Comparison of ENCODE assay signal across 17 mouse cellular contexts in the genomic region with DNA sequence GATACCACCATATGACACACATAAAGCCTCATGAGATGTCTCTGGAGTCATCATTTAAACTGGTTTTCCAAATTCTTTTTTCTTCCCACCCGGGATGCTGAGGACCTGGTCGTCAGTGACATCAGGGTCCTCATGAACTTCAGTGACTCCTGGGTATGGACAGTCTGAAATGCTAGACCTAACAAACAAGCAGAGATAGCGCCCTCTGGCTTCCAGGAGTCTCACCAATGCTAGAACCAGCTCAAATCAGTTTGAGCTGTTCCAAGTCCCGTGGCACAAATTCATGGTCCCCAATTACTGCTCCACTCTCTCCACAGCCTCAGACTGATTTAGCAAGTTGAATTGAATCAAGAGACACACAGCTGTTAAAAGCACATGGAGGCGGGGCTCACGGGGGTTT. TPM values are rescaled to one million over a fixed set of nuclear protein-coding genes. Genes with fewer than 3 reads are reported as not detected.
DNase-seq lines count a peak whose midpoint lies in the region; ATAC-seq and TF ChIP-seq lines count a peak whose summit lies in the region.
"Had no signal": no experiment of that assay in that cellular context is flagged by ENCODE, and none has a peak within 500 bp of the region (broad histone marks: within the 10 kb centered on the region; RNA-seq: fewer than 3 reads in every experiment).

No protein-coding gene starts in this region.

- no peak overlapping the region for H3K4me3 ChIP-seq in midbrain, postnatal 0 days (ENCODE audit: low read depth, low read length)
- H3K4me3 ChIP-seq in midbrain, embryonic 16.5 days (ENCODE audit: low read depth, low read length) = no peak overlapping the region
- H3K4me3 ChIP-seq: liver, embryonic 12.5 days; midbrain, embryonic 12.5 days had no signal

- H3K4me1 ChIP-seq in midbrain, postnatal 0 days (ENCODE audit: insufficient read depth, low read length) = no peaks in the 10 kb centered on the region
- H3K4me1 ChIP-seq in midbrain, embryonic 16.5 days (ENCODE audit: control insufficient read depth, insufficient read depth, low read length) = no peaks in the 10 kb centered on the region; the same call in 1 of the 2 replicates
- H3K4me1 ChIP-seq: liver, embryonic 12.5 days; midbrain, embryonic 12.5 days had no signal

- CTCF ChIA-PET in Patski (lab: Charles Lee) = no interaction called here

- no peaks in the 10 kb centered on the region for H3K27me3 ChIP-seq in midbrain, postnatal 0 days (ENCODE audit: insufficient read depth, low read length)
- H3K27me3 ChIP-seq in midbrain, embryonic 16.5 days (ENCODE audit: control insufficient read depth, insufficient read depth, low read depth, low read length) = no peaks in the 10 kb centered on the region
- H3K27me3 ChIP-seq in Patski = peaks cover 3% of the 10 kb centered on the region
- H3K27me3 ChIP-seq: liver, embryonic 12.5 days; midbrain, embryonic 12.5 days had no signal

- in situ Hi-C loops in Patski (cut with MboI; ENCODE audit: low pct_unique_long_range_greater_than_20kb) = no loop called here

- WGBS in midbrain, postnatal 0 days = 76% methylated on average over 6 of the region's 6 CpGs
- 75% methylated on average over 6 of the region's 6 CpGs for WGBS in midbrain, embryonic 16.5 days

- H3K9me3 ChIP-seq in midbrain, postnatal 0 days (ENCODE audit: low read length) = no peaks in the 10 kb centered on the region
- H3K9me3 ChIP-seq in midbrain, embryonic 16.5 days (replicated peaks; ENCODE audit: control insufficient read depth, low read length, poor library complexity, severe bottlenecking) = no peaks in the 10 kb centered on the region
- H3K9me3 ChIP-seq: liver, embryonic 12.5 days; midbrain, embryonic 12.5 days had no signal

- DNase-seq in kidney, postnatal 10 days = peak; percentile 7
- DNase-seq in kidney, adult 11 months = no peak
- no peak for DNase-seq in midbrain, postnatal 0 days (ENCODE audit: low spot score)
- DNase-seq in Patski (ENCODE audit: low read depth, low spot score) = no peak
- no peak for DNase-seq in spleen, adult 12 weeks (ENCODE audit: low spot score)
- DNase-seq: adrenal gland, postnatal 14 days; cerebellum, adult 9-11 months; gastrocnemius, postnatal 10 days; kidney, postnatal 14 days had no signal

- H3K9ac ChIP-seq in midbrain, postnatal 0 days (replicated peaks; ENCODE audit: low read length, poor library complexity, severe bottlenecking) = no peak overlapping the region
- no peak overlapping the region for H3K9ac ChIP-seq in midbrain, embryonic 16.5 days (ENCODE audit: low read depth, low read length)
- H3K9ac ChIP-seq: liver, embryonic 12.5 days; midbrain, embryonic 12.5 days had no signal

- no peak overlapping the region for H3K4me2 ChIP-seq in midbrain, postnatal 0 days (ENCODE audit: low read depth, low read length, poor library complexity, severe bottlenecking)
- H3K4me2 ChIP-seq in midbrain, embryonic 16.5 days (ENCODE audit: low read length) = no peak overlapping the region
- H3K4me2 ChIP-seq: liver, embryonic 12.5 days; midbrain, embryonic 12.5 days had no signal

- POLR2A ChIA-PET in Patski (lab: Charles Lee) = interaction anchor here (0.6 kb wide), 1 partner anchor 307 kb away, joined by 5 read pairs; no protein-coding TSS in a partner anchor

- ATAC-seq in midbrain, postnatal 0 days (ENCODE audit: low FRiP score) = no peak
- no peak for ATAC-seq in midbrain, embryonic 16.5 days
- ATAC-seq in Patski = no peak
- no peak for ATAC-seq in erythroid progenitor cell, adult 5-6 weeks (replicated peaks; ENCODE audit: low FRiP score, poor library complexity, severe bottlenecking)
- ATAC-seq: hindbrain, embryonic 16.5 days; liver, embryonic 12.5 days had no signal

- H3K36me3 ChIP-seq in midbrain, postnatal 0 days (ENCODE audit: insufficient read depth, low read length) = no peaks in the 10 kb centered on the region
- no peaks in the 10 kb centered on the region for H3K36me3 ChIP-seq in midbrain, embryonic 16.5 days (ENCODE audit: control insufficient read depth, insufficient read depth, low read length)
- H3K36me3 ChIP-seq: liver, embryonic 12.5 days; midbrain, embryonic 12.5 days had no signal

- no peak overlapping the region for H3K27ac ChIP-seq in midbrain, postnatal 0 days (ENCODE audit: low read depth, low read length)
- no peak overlapping the region for H3K27ac ChIP-seq in midbrain, embryonic 16.5 days (ENCODE audit: low read length)
- H3K27ac ChIP-seq: liver, embryonic 12.5 days; macrophage; midbrain, embryonic 12.5 days had no signal

- TF ChIP-seq CTCF in midbrain, postnatal 0 days (IDR thresholded peaks at IDR 0.05) = peak; percentile 43
- peak; percentile 49 for TF ChIP-seq CTCF in Patski (IDR thresholded peaks at IDR 0.05)

RNA-seq across cellular contexts. Expression of gene Tacr1, which starts 16.2 kb away (rescaled TPM):
- 8.3 TPM in 2 replicates for total RNA-seq in midbrain, postnatal 0 days (2014; rRNA removed)
- 3.0 and 3.1 TPM in 2 replicates for polyA plus RNA-seq in midbrain, postnatal 0 days (2015; fragmentation: Nextera tagmentation; extraction: Ambion mirVana)
- 3.2 and 3.5 TPM in 2 replicates for polyA plus RNA-seq in midbrain, embryonic 16.5 days (2015; fragmentation: Nextera tagmentation; extraction: Ambion mirVana)
- 0.22 TPM for polyA plus RNA-seq in Patski (2021)
- total RNA-seq in erythroid progenitor cell, adult 5-6 weeks (2015; ENCODE audit: low replicate concordance) = not detected in 2 replicates
- not detected in 2 replicates for total RNA-seq in erythroid progenitor cell, adult 5-6 weeks (2017; ENCODE audit: low replicate concordance)
- total RNA-seq: adrenal gland, postnatal 14 days; ES-E14; heart, adult 8-10 months had no signal
- polyA plus RNA-seq: liver, embryonic 12.5 days; macrophage had no signal
